8 mouse cellular contexts compared by ENCODE assay signal in genomic region chr2:69043431-69044118, GRCm38 (mm10).
A peak's percentile ranks its signal among the peaks of the same experiment; 100 is the strongest.
DNase-seq lines count a peak whose midpoint lies in the region; ATAC-seq and TF ChIP-seq lines count a peak whose summit lies in the region.

No protein-coding gene starts in this region.

- H3K27me3 ChIP-seq in forebrain, embryonic 11.5 days (ENCODE audit: control insufficient read depth, insufficient read depth, low read length), result no peaks in the 10 kb centered on the region
- H3K27me3 ChIP-seq in intestine, embryonic 14.5 days (replicated peaks; ENCODE audit: control insufficient read depth, insufficient read depth, low read length), result no peaks in the 10 kb centered on the region
- no peaks in the 10 kb centered on the region for H3K27me3 ChIP-seq in liver, embryonic 11.5 days (replicated peaks; ENCODE audit: control insufficient read depth, insufficient read depth, low read length)

- DNase-seq in urinary bladder, postnatal 25 days (ENCODE audit: low spot score), result peak; percentile 35
- DNase-seq in urinary bladder, adult 2 months (ENCODE audit: low spot score), result no peak
- peak; percentile 85 for DNase-seq in brain, embryonic 14.5 days (ENCODE audit: low read depth)
- no peak for DNase-seq in forebrain, embryonic 11.5 days (ENCODE audit: low spot score)
- no peak for DNase-seq in intestine, embryonic 14.5 days (ENCODE audit: low spot score)
- no peak for DNase-seq in liver, embryonic 11.5 days (ENCODE audit: low spot score)
- DNase-seq in right cerebral cortex, postnatal 4 days, result no peak

- peak; percentile 74; the same call in 1 of the 2 replicates for TF ChIP-seq CTCF in brain, embryonic 14.5 days (IDR thresholded peaks at IDR 0.05; ENCODE audit: borderline replicate concordance, extremely low read depth, insufficient read depth, insufficient read length)

- H3K36me3 ChIP-seq in forebrain, embryonic 11.5 days (ENCODE audit: control insufficient read depth, insufficient read depth, low read length), result no peaks in the 10 kb centered on the region; the same call in 1 of the 2 replicates
- no peaks in the 10 kb centered on the region for H3K36me3 ChIP-seq in intestine, embryonic 14.5 days (ENCODE audit: control insufficient read depth, insufficient read depth, low read length)
- H3K36me3 ChIP-seq in liver, embryonic 11.5 days (ENCODE audit: control insufficient read depth, insufficient read depth, low read length), result no peaks in the 10 kb centered on the region

- H3K9me3 ChIP-seq in forebrain, embryonic 11.5 days (ENCODE audit: control insufficient read depth, low read length), result no peaks in the 10 kb centered on the region
- no peaks in the 10 kb centered on the region for H3K9me3 ChIP-seq in intestine, embryonic 14.5 days (ENCODE audit: control insufficient read depth, low read length)
- H3K9me3 ChIP-seq in liver, embryonic 11.5 days (ENCODE audit: control insufficient read depth, low read length), result no peaks in the 10 kb centered on the region

- H3K27ac ChIP-seq in forebrain, embryonic 11.5 days (ENCODE audit: low read depth, low read length), result no peak overlapping the region
- H3K27ac ChIP-seq in intestine, embryonic 14.5 days (ENCODE audit: low read depth), result no peak overlapping the region
- no peak overlapping the region for H3K27ac ChIP-seq in liver, embryonic 11.5 days (ENCODE audit: low read depth, low read length)

- H3K9ac ChIP-seq in forebrain, embryonic 11.5 days (ENCODE audit: low read length), result no peak overlapping the region
- H3K9ac ChIP-seq in intestine, embryonic 14.5 days (ENCODE audit: low read length), result no peak overlapping the region
- H3K9ac ChIP-seq in liver, embryonic 11.5 days (ENCODE audit: low read depth, low read length), result no peak overlapping the region

- no peaks in the 10 kb centered on the region for H3K4me1 ChIP-seq in forebrain, embryonic 11.5 days (replicated peaks; ENCODE audit: control insufficient read depth, insufficient read depth, low read length)
- peaks cover 4% of the 10 kb centered on the region; the same call in 1 of the 2 replicates for H3K4me1 ChIP-seq in intestine, embryonic 14.5 days (replicated peaks; ENCODE audit: control insufficient read depth, insufficient read depth, low read length)
- H3K4me1 ChIP-seq in liver, embryonic 11.5 days (replicated peaks; ENCODE audit: control insufficient read depth, insufficient read depth, low read length), result no peaks in the 10 kb centered on the region

- ATAC-seq in forebrain, embryonic 11.5 days (replicated peaks; ENCODE audit: low FRiP score), result peak; percentile 48; the same call in 1 of the 2 replicates
- ATAC-seq in intestine, embryonic 14.5 days (replicated peaks; ENCODE audit: low FRiP score, low TSS enrichment, low read depth), result peak; percentile 47; the same call in 1 of the 2 replicates
- ATAC-seq in liver, embryonic 11.5 days (replicated peaks; ENCODE audit: low FRiP score), result peak; percentile 43; the same call in 1 of the 2 replicates
- peak; percentile 69 for ATAC-seq in monocyte, adult 5-6 weeks (replicated peaks; ENCODE audit: insufficient number of reproducible peaks, low FRiP score, low TSS enrichment, poor library complexity, severe bottlenecking)

- no peak overlapping the region for H3K4me3 ChIP-seq in forebrain, embryonic 11.5 days (ENCODE audit: low read depth, low read length)
- H3K4me3 ChIP-seq in intestine, embryonic 14.5 days (ENCODE audit: low read depth, low read length), result no peak overlapping the region
- no peak overlapping the region for H3K4me3 ChIP-seq in liver, embryonic 11.5 days (ENCODE audit: low read depth, low read length)

- no peak for TF ChIP-seq POLR2A in brain, embryonic 14.5 days (IDR thresholded peaks at IDR 0.05; ENCODE audit: borderline replicate concordance, extremely low read depth, insufficient read depth, insufficient read length, poor library complexity, severe bottlenecking)

- 84% methylated on average over 4 of the region's 4 CpGs for WGBS in forebrain, embryonic 11.5 days
- WGBS in intestine, embryonic 14.5 days, result 76% methylated on average over 4 of the region's 4 CpGs
- 76% methylated on average over 4 of the region's 4 CpGs for WGBS in liver, embryonic 11.5 days

- no peak overlapping the region for H3K4me2 ChIP-seq in forebrain, embryonic 11.5 days (ENCODE audit: low read depth, low read length, severe bottlenecking)
- no peak overlapping the region for H3K4me2 ChIP-seq in intestine, embryonic 14.5 days (ENCODE audit: low read length)
- H3K4me2 ChIP-seq in liver, embryonic 11.5 days, result no peak overlapping the region

Comparison
In these comparisons a context has a peak if more than half of its experiments do, and no peak if none do; other contexts are left out.
1. DNase-seq: peak in urinary bladder, postnatal 25 days (single experiment) and brain, embryonic 14.5 days (single experiment); none in urinary bladder, adult 2 months (single experiment), forebrain, embryonic 11.5 days (single experiment), intestine, embryonic 14.5 days (single experiment), liver, embryonic 11.5 days (single experiment) and right cerebral cortex, postnatal 4 days (single experiment).
2. Peak in every context shown above with its lines, with median percentiles within 50 percentile points of each other: ATAC-seq.